Mouse (Mus musculus) midbrain, postnatal 0 days (tissue): ENCODE results near the gene Pou1f1. TPM values are rescaled to one million over a fixed set of nuclear protein-coding genes. Genes with fewer than 3 reads are reported as not detected.

ENCODE experiments used
- ATAC-seq: fragments of 200-750 bp; cut with Nextera tagmentation; 2 replicates; pipeline ENCODE4 v1.8.0; 2017; ENCODE audit warnings: moderate number of reproducible peaks, mild to moderate bottlenecking, moderate TSS enrichment, moderate library complexity; ENCODE audit not compliant: low FRiP score
- DNase-seq: peaks from one replicate; pipeline ENCODE4 v3.0.0-alpha.2; 2015; ENCODE audit warnings: low spot score
- H3K27ac ChIP-seq: fragments of 300-500 bp; sonication (generic); 2 replicates; pipeline ENCODE4 v1.5.1; 2014; ENCODE audit warnings: low read depth, mild to moderate bottlenecking, low read length, mixed read lengths
- H3K27me3 ChIP-seq: fragments of 300-500 bp; sonication (generic); 2 replicates; pipeline ENCODE4 v1.6.1; 2014; ENCODE audit warnings: low read length, control low read depth, mixed read lengths; ENCODE audit not compliant: insufficient read depth
- H3K36me3 ChIP-seq: fragments of 300-500 bp; sonication (generic); 2 replicates; pipeline ENCODE4 v1.6.1; 2014; ENCODE audit warnings: low read length, control low read depth, mixed read lengths; ENCODE audit not compliant: insufficient read depth
- H3K4me1 ChIP-seq: fragments of 300-500 bp; sonication (generic); 2 replicates; pipeline ENCODE4 v1.6.1; 2014; ENCODE audit warnings: mild to moderate bottlenecking, control low read depth, antibody characterized with exemption, low read length, mixed read lengths; ENCODE audit not compliant: insufficient read depth
- H3K4me2 ChIP-seq: fragments of 300-500 bp; sonication (generic); 2 replicates; pipeline ENCODE4 v1.6.1; 2014; ENCODE audit warnings: low read depth, mild to moderate bottlenecking, low read length, mixed read lengths; ENCODE audit not compliant: poor library complexity, severe bottlenecking
- H3K4me3 ChIP-seq: fragments of 300-500 bp; sonication (generic); 2 replicates; pipeline ENCODE4 v1.5.1; 2014; ENCODE audit warnings: low read depth, mild to moderate bottlenecking, low read length, moderate library complexity
- H3K9ac ChIP-seq: fragments of 300-500 bp; sonication (generic); replicated peaks from 2 replicates; pipeline ENCODE4 v1.6.1; 2014; ENCODE audit warnings: mild to moderate bottlenecking, low read length, moderate library complexity, mixed read lengths; ENCODE audit not compliant: poor library complexity, severe bottlenecking
- H3K9me3 ChIP-seq: fragments of 300-500 bp; sonication (generic); 2 replicates; pipeline ENCODE4 v1.6.1; 2016; ENCODE audit warnings: low read length, control low read depth
- CTCF ChIP-seq: IDR thresholded peaks from 2 replicates; pipeline ENCODE4 v1.5.1; 2016; ENCODE audit warnings: antibody characterized with exemption, mild to moderate bottlenecking
- WGBS: fragments of 180-500 bp; shearing (Covaris S2); extraction: QIAGEN DNeasy Blood & Tissue Kit; methylation state at CpG from one replicate; pipeline ENCODE4 v1.1.7; 2014; 5-methylcytosine and 5-hydroxymethylcytosine counted together
- polyA plus RNA-seq: library from polyadenylated mRNA; unstranded; fragments of >200 nt; fragmentation: Nextera tagmentation; extraction: Ambion mirVana; gene quantifications from 2 replicates; pipeline ENCODE4 v1.2.1, GENCODE M21; 2015
- total RNA-seq: library from RNA; depleted of rRNA; stranded (reverse); fragments of >200 nt; gene quantifications from 2 replicates; pipeline ENCODE4 v1.2.3, GENCODE M21; 2014

Gene Pou1f1
- total and polyA plus RNA-seq, 2 experiments from 2014 or later = not detected

DNA sequence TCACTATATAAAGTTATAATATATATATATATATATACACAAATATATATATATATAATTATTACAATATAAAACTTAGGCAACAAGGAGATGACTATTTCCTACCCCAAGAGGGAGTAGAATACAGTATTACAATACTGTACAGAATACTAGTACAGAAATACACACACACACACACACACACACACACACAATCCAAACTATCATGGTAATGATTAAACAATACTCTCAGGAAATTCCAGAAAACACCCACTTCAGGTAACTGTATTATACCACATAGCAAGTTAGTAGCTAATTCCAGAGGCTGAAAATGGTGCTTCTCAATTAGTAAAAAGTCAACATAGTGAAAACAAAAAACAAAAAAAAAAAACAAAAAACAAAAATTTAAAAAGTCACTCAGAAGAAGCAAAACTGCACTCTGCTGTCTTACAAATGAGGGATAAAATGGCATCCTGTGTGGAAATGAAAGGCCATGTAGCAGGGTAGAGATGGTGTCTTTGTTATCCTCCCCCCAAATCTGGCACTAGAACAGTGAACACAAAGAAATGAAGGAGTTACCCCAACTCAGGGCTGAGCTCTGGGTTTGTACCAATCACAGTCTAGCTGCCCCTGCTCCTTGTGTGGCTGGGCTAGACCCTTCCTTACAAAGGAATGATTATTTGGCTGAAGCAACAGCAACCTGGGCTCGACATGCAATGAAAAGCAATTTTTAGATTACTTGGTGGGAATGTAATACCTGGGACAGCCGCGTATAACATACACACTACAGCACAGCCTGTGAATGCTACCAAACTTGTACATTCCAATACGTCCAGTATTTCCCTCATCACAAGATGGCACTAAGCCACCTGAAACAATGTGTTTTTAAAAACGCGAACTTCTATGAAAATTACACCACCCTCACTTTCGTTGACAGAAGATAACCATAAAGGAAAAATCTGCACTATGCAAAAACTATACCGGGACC, 41.0 kb downstream of the Pou1f1 start:
- DNase-seq (peak; percentile 58), ATAC-seq (peak; percentile 54)
- H3K27me3 ChIP-seq = no peaks in the 10 kb centered on the region
- peak overlapping the region; percentile 91 for H3K9ac ChIP-seq
- no peaks in the 10 kb centered on the region for H3K9me3 ChIP-seq
- H3K36me3 ChIP-seq = no peaks in the 10 kb centered on the region
- WGBS = 11% methylated on average over 8 of the region's 8 CpGs
- peak overlapping the region; percentile 82; the same call in 1 of the 2 replicates for H3K27ac ChIP-seq
- peak overlapping the region; percentile 73 for H3K4me2 ChIP-seq
- peaks cover 6% of the 10 kb centered on the region for H3K4me1 ChIP-seq
- peak overlapping the region; percentile 98 for H3K4me3 ChIP-seq
- peak; percentile 50 for TF ChIP-seq CTCF

DNA sequence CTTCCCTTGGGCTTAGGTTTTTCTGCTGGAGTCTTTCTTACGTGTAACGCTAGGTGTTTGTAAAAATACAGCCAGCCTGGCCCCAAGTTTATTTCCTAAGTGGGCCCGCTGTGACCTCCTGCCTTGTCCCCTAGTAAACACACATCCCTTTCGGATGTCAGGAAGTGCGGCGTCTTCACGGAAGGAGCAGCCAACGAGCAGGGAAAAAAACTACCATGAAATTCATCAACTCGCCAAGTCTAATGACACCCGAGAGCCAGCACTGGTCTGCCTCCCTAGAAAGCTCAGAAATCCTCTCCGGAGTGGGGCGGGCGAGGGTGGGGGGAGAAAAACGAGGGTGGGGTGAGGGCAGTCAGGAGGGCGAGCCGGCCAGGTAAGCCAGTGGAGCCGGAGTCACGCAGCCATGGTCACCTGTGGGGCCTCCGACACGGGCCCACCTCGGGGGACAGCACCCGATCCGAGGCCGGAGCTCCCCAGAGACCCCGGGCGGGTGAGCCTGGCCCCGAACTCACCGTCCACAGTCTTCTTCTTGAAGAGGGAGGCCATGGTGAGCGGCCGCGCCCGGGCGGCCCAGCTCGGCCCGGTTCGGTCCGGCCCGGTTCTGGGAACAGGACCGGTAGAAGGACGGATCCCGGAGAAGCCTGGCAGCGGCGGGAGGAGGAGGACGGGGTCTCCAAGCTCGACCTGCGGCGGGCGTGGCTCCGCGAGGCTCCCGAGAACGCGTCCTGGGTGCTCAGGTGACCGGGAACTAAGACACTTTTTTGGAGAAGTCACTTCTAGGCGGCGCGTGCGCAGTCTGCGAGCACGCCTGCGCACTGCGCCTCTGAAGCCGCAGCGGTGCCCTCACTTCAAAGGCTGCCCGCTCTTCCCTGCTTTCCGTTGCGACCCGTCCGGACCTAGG, 41.9 kb downstream of the Pou1f1 start, which contains the start of gene Chmp2b:
Chmp2b (minus strand) TSS at position 764 of the 901 bp plus-strand sequence.
- Histone ChIP-seq H3K9ac (peak within 1 kb of the TSS; percentile 91), H3K4me3 (peak within 1 kb of the TSS; percentile 98), H3K9me3 (no peaks in the 10 kb centered on the region), H3K4me2 (peak within 1 kb of the TSS; percentile 73), H3K4me1 (peaks cover 6% of the 10 kb centered on the region), H3K27me3 (no peaks in the 10 kb centered on the region), H3K27ac (peak within 1 kb of the TSS; percentile 82), H3K36me3 (no peaks in the 10 kb centered on the region)
- TF ChIP-seq CTCF = no peak
- DNase-seq (peak; percentile 95), ATAC-seq (peak; percentile 93)
- under 1% methylated on average over 61 of the region's 69 CpGs for WGBS

DNA sequence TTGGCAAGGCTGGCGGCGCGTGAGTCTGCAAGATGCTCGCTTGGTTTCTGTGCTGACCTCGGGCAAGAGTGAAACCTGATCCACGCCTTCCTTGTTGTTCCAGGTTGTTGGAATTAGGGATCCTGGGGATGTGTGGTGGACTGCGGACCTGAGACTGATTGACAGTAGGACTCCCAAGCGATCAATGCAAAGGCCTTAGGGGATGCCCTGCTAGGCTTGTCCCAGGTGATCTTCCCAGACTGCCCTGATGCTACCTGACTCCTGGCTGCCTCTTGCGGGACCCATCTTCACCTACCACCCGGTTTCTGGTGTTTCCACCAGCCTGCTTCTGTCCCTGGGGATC, 42.5 kb downstream of the Pou1f1 start:
- peak; percentile 42 for DNase-seq

DNA sequence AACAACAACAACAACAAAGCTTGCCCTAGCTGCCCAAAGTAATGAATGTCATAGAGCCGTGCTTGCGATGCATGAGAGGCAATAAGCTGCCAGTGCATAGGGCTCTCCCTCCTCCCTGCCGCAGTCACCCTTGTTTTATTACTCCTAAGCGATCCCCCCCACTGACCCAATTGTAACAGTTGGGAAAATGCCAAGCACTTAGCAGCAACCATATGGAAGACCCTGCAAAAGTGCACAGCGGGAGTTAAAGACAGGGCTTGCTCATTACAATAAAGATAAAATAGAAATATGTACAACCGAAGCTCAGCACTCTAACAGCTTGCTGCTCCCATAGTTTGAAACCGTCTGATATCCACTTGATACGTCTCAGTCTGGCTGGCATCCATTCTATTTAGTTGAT, 44.0 kb downstream of the Pou1f1 start:
- no peak overlapping the region for H3K27ac ChIP-seq
- H3K36me3 ChIP-seq = no peaks in the 10 kb centered on the region
- WGBS = 75% methylated on average over 8 of the region's 8 CpGs
- peaks cover 4% of the 10 kb centered on the region for H3K4me1 ChIP-seq
- no peaks in the 10 kb centered on the region for H3K9me3 ChIP-seq
- TF ChIP-seq CTCF = no peak
- H3K4me2 ChIP-seq = no peak overlapping the region
- DNase-seq (peak; percentile 40), ATAC-seq (no peak)
- no peaks in the 10 kb centered on the region for H3K27me3 ChIP-seq
- no peak overlapping the region for H3K4me3 ChIP-seq
- H3K9ac ChIP-seq = no peak overlapping the region

More for the DNA sequence above, 42.5 kb downstream of the Pou1f1 start:
- H3K9ac ChIP-seq = peak overlapping the region; percentile 91
- peak; percentile 63 for ATAC-seq
- peaks cover 6% of the 10 kb centered on the region for H3K4me1 ChIP-seq
- WGBS = 1% methylated on average over 10 of the region's 10 CpGs
- peak overlapping the region; percentile 98 for H3K4me3 ChIP-seq
- peak overlapping the region; percentile 82 for H3K27ac ChIP-seq
- no peaks in the 10 kb centered on the region for H3K27me3 ChIP-seq
- no peak; the same call in 1 of the 2 replicates for TF ChIP-seq CTCF
- H3K4me2 ChIP-seq = peak overlapping the region; percentile 73
- no peaks in the 10 kb centered on the region for H3K9me3 ChIP-seq
- H3K36me3 ChIP-seq = no peaks in the 10 kb centered on the region

DNA sequence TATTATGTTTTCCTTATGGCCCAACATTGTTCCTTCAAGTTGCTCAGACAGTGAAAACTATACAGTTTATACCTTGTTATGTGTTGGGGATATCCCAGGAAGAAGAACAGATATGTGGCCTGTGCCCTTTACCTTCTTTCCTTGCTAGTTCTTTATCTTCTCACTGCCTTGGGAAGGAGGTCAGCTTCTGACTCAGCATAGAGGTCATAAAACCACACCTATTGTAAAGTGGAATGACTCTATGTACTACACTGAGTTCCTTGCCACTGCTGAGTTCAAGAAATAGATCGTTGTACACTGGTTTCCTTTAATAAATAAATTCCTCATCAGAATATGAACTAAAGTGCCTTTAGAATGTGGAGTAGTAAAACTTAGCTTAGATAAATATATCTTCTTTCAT, 44.6 kb downstream of the Pou1f1 start:
- WGBS = 82% methylated on average over 1 of the region's 1 CpGs
- H3K4me3 ChIP-seq = no peak overlapping the region
- no peaks in the 10 kb centered on the region for H3K36me3 ChIP-seq
- no peak overlapping the region for H3K4me2 ChIP-seq
- no peak for ATAC-seq
- H3K4me1 ChIP-seq = no peaks in the 10 kb centered on the region
- H3K27ac ChIP-seq = no peak overlapping the region
- no peaks in the 10 kb centered on the region for H3K27me3 ChIP-seq
- H3K9me3 ChIP-seq = no peaks in the 10 kb centered on the region
- no peak overlapping the region for H3K9ac ChIP-seq
- DNase-seq = no peak
- no peak for TF ChIP-seq CTCF
